Mouse (Mus musculus) kidney, postnatal 4 days (tissue): ENCODE measurements at regions not wholly inside any gene's neighbourhood (a gene's known extent, or its start where the extent isn't known, plus 50 kb on each side); places are given as distances from the start of the nearest gene placed in this dataset.

Experiments
- DNase-seq, 2 experiments: peaks; one replicate each; pipeline ENCODE4 v3.0.0; 2021; ENCODE audit warnings: mixed read lengths in 2 of 2

DNA sequence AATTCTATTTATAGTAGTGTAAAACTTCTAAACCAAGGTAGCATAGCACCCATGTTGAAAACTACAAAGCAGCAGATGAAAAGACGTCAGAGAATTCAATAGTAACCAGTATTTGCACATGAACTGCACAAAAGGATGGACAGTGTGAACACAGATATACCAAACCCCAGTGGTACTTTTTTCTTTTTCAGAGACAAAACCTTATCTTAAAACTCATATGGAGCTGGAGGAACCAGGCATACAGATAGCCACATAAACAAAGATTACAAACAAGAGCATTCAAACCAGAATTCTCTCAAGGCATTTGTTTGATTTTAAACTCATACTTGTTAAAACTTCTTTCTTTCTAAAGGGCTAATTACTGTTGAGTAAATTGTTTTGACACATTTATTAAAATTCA lies 72.5 kb upstream of the Nck2 start:
- DNase-seq, result no peak

DNA sequence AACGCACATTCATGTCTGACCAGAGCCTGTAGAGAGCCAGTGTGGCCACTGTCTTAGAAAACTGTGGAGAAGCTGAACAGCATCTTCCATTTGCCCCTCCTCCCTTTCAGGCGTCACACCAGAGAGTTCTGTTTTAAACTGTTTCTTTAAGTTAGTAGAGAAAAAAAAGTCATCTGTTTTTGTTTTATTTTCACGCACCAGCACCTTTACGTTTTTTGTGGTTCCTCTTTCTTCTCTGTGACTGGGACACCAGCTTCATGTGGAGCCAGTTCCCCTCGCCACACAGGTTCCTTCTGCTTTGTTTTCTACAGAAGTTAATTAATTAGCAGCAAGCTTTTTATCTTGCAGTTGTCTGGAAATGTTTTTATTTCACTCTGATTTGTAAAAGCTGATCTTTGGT lies 69.4 kb upstream of the Nck2 start:
- DNase-seq, result no peak

DNA sequence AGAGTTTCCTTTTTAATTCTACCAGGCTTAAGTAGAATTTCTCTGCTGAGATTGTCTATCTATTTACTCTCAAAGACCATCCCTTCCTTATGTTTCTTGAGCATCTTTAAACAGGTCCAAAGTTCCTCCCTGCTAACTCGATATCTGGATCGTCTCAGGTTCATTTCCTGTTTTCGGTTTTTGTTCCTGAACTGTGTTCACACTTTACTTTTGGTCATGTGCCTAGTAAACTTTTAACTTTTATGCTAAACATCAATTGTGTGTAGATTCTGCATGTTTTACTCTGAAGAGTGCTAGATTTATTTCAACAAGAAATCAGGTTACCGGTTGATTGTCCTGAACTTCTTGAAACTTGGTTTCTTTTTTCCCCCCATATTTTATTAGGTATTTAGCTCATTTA lies 68.5 kb upstream of the Nck2 start:
- no peak for DNase-seq

DNA sequence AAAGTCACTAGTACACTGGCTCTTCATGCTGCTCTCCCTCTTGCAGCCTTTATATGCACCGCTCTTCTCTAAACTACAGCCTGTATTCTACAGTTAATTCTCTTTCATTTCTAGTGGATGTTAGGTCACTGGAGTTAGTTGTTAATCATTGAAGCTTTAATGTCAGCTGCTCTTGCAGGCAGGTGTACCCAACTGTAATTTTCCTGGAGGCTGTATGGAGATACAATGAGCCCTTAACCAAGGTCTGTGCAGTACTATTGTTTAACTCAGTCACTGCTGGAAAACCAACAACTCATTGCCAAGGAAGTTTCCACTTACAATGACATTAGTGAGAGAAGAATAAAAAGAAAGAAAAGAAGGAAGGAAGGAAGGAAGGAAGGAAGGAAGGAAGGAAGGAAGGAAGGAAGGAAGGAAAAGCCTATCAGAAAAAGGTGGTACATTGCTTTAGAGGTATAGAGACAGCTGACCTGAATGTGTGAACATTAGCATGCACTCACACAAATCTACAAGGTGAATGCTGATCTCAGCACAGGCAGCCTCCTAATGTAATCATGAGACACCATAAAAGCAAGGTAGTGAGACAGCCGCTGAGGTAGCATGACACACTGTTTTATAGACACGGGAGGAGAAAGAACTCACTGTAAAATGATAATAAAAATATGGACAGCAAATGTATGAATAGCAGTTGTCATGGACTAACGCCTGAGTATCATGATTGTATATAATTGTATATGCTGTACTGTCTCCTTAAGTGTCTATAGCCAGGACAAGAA lies 66.7 kb upstream of the Nck2 start:
- DNase-seq, result no peak

DNA sequence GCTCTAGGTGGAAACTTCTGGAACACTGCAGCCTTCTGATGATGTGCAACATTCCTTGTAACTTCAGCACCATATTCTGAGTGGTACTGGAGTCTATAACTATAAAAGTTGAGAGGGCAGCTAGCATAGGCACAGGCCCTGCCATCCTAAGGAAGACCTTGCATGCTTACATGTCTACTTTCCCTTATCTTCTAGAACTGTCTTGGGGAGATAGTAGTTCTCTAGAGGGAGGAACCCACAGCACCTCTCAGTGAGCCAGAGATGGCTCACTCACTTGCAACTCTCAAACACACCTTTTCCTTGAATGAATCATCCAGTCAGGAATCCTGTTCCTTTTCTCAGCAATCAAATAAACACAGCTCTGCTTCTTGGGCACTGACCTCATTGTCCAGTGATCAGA lies 59.4 kb upstream of the Nck2 start:
- DNase-seq, result no peak

DNA sequence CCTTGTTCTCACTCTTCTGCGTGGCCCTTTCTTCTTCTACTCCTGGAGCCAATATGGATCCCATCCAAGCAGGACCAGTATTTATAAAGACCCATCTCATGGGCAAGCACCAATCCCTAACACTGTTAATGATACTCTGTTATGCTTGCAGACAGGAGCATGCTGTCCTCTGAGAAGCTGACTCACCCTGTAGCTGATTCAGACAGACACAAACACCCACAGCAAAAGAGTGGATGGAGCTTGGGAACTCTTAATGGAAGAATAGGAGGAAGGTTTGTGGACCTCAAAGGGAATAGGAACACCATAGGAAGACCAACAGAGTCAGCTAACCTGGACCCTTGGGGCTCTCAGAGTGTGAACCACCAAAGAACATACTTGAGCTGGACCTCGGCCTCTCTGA lies 50.3 kb upstream of the Nck2 start:
- DNase-seq, result no peak
